Mouse (Mus musculus) midbrain, embryonic 16.5 days (tissue): ENCODE measurements around the gene Pcolce2. TPM values are rescaled to one million over a fixed set of nuclear protein-coding genes. Genes with fewer than 3 reads are reported as not detected.

Experiments used
- ATAC-seq: fragments of 200-750 bp; cut with Nextera tagmentation; 2 replicates; pipeline ENCODE4 v1.8.0; 2017; ENCODE audit warnings: moderate TSS enrichment
- H3K27ac ChIP-seq: fragments of 300-500 bp; sonication (generic); 2 replicates; pipeline ENCODE4 v1.5.1; 2014; ENCODE audit warnings: mild to moderate bottlenecking, low read length, mixed read lengths
- H3K27me3 ChIP-seq: fragments of 300-500 bp; sonication (generic); 2 replicates; pipeline ENCODE4 v1.6.1; 2014; ENCODE audit warnings: low read depth, low read length, mixed read lengths; ENCODE audit not compliant: control insufficient read depth, insufficient read depth
- H3K36me3 ChIP-seq: fragments of 300-500 bp; sonication (generic); 2 replicates; pipeline ENCODE4 v1.6.1; 2014; ENCODE audit warnings: mild to moderate bottlenecking, low read length, moderate library complexity, mixed read lengths; ENCODE audit not compliant: control insufficient read depth, insufficient read depth
- H3K4me1 ChIP-seq: fragments of 300-500 bp; sonication (generic); 2 replicates; pipeline ENCODE4 v1.6.1; 2014; ENCODE audit warnings: mild to moderate bottlenecking, low read length, mixed read lengths; ENCODE audit not compliant: control insufficient read depth, insufficient read depth
- H3K4me2 ChIP-seq: fragments of 300-500 bp; sonication (generic); 2 replicates; pipeline ENCODE4 v1.6.1; 2014; ENCODE audit warnings: mild to moderate bottlenecking, low read length, mixed read lengths
- H3K4me3 ChIP-seq: fragments of 300-500 bp; sonication (generic); 2 replicates; pipeline ENCODE4 v1.5.1; 2014; ENCODE audit warnings: low read depth, mild to moderate bottlenecking, low read length, moderate library complexity, mixed read lengths
- H3K9ac ChIP-seq: fragments of 300-500 bp; sonication (generic); 2 replicates; pipeline ENCODE4 v1.6.1; 2014; ENCODE audit warnings: low read depth, low read length, mixed read lengths
- H3K9me3 ChIP-seq: fragments of 300-500 bp; sonication (generic); replicated peaks from 2 replicates; pipeline ENCODE4 v1.6.1; 2014; ENCODE audit warnings: mild to moderate bottlenecking, low read length, mixed read lengths; ENCODE audit not compliant: control insufficient read depth, poor library complexity, severe bottlenecking
- WGBS: fragments of 180-500 bp; shearing (Covaris S2); extraction: QIAGEN DNeasy Blood & Tissue Kit; methylation state at CpG from one replicate; pipeline ENCODE4 v1.1.7; 2014; 5-methylcytosine and 5-hydroxymethylcytosine counted together
- polyA plus RNA-seq: library from polyadenylated mRNA; unstranded; fragments of >200 nt; fragmentation: Nextera tagmentation; extraction: Ambion mirVana; gene quantifications from 2 replicates; pipeline ENCODE4 v1.2.1, GENCODE M21; 2015

Gene Pcolce2
- polyA plus RNA-seq, 1 experiment from 2014 or later = 2.3 TPM

GRCm38 (mm10) chr9:95708943-95709342, 71.5 kb downstream of the Pcolce2 start:
- peaks cover 16% of the 10 kb centered on the region for H3K36me3 ChIP-seq
- H3K9ac ChIP-seq = no peak overlapping the region
- no peak overlapping the region for H3K4me3 ChIP-seq
- no peak overlapping the region for H3K27ac ChIP-seq
- ATAC-seq = no peak
- H3K4me2 ChIP-seq = no peak overlapping the region
- no peaks in the 10 kb centered on the region for H3K4me1 ChIP-seq
- no peaks in the 10 kb centered on the region for H3K27me3 ChIP-seq
- no peaks in the 10 kb centered on the region for H3K9me3 ChIP-seq

- Histone ChIP-seq H3K4me3 (no peak overlapping the region), H3K27ac (no peak overlapping the region), H3K4me1 (no peaks in the 10 kb centered on the region), H3K9me3 (no peaks in the 10 kb centered on the region), H3K4me2 (no peak overlapping the region), H3K9ac (no peak overlapping the region), H3K36me3 (peaks cover 15% of the 10 kb centered on the region), H3K27me3 (no peaks in the 10 kb centered on the region)
- no peak for ATAC-seq
- WGBS = 31% methylated on average over 8 of the region's 8 CpGs
Observed at GRCm38 (mm10) chr9:95712574-95712973, 75.2 kb downstream of the Pcolce2 start.

- no peak overlapping the region for H3K9ac ChIP-seq
- peaks cover 2% of the 10 kb centered on the region for H3K36me3 ChIP-seq
- no peaks in the 10 kb centered on the region for H3K9me3 ChIP-seq
- H3K4me1 ChIP-seq = no peaks in the 10 kb centered on the region
- no peak overlapping the region for H3K4me3 ChIP-seq
- H3K27me3 ChIP-seq = no peaks in the 10 kb centered on the region
- no peak for ATAC-seq
- H3K27ac ChIP-seq = no peak overlapping the region
- no peak overlapping the region for H3K4me2 ChIP-seq
Observed at GRCm38 (mm10) chr9:95736238-95736637, 98.8 kb downstream of the Pcolce2 start.

GRCm38 (mm10) chr9:95744845-95745613, 107.6 kb downstream of the Pcolce2 start:
- no peak overlapping the region for H3K4me3 ChIP-seq
- no peaks in the 10 kb centered on the region for H3K9me3 ChIP-seq
- H3K4me1 ChIP-seq = peaks cover 16% of the 10 kb centered on the region
- no peaks in the 10 kb centered on the region for H3K27me3 ChIP-seq
- no peak overlapping the region for H3K27ac ChIP-seq
- H3K36me3 ChIP-seq = no peaks in the 10 kb centered on the region
- ATAC-seq = no peak
- WGBS = 77% methylated on average over 7 of the region's 7 CpGs
- H3K9ac ChIP-seq = no peak overlapping the region
- no peak overlapping the region for H3K4me2 ChIP-seq

GRCm38 (mm10) chr9:95747298-95747697, 109.9 kb downstream of the Pcolce2 start:
- ATAC-seq = no peak
- Histone ChIP-seq H3K4me3 (no peak overlapping the region), H3K4me1 (peaks cover 16% of the 10 kb centered on the region), H3K4me2 (no peak overlapping the region), H3K27me3 (no peaks in the 10 kb centered on the region; the same call in 1 of the 2 replicates), H3K9ac (no peak overlapping the region), H3K36me3 (no peaks in the 10 kb centered on the region), H3K27ac (no peak overlapping the region), H3K9me3 (no peaks in the 10 kb centered on the region)
- WGBS = 91% methylated on average over 5 of the region's 5 CpGs

Other genes starting within 250 kb of the Pcolce2 start
- 26.5 and 26.7 TPM in 2 replicates for gene Chst2, start 230.9 kb upstream of the Pcolce2 start, polyA plus RNA-seq
- gene U2surp, start 125.6 kb upstream of the Pcolce2 start, polyA plus RNA-seq = 117 and 131 TPM in 2 replicates
- 5.5 and 5.7 TPM in 2 replicates for gene Paqr9, start 77.9 kb upstream of the Pcolce2 start, polyA plus RNA-seq
- gene Trpc1, start 112.8 kb downstream of the Pcolce2 start, polyA plus RNA-seq = 8.3 TPM in 2 replicates
- gene Pls1, start 207.7 kb downstream of the Pcolce2 start, polyA plus RNA-seq = 2.1 and 2.9 TPM in 2 replicates
- gene Atr, start 220.0 kb downstream of the Pcolce2 start, polyA plus RNA-seq = 11.6 and 14.4 TPM in 2 replicates